Mouse (Mus musculus) thymus, adult 18-20 months (tissue): Measurements from ENCODE around the gene Slc7a11.

Experiments used
- DNase-seq, 2 experiments: peaks; one replicate each; pipeline ENCODE4 v3.0.0; 2022; ENCODE audit warnings: mixed read lengths in 2 of 2

Slc7a11 gene

GRCm38 (mm10) chr3:50304137-50304536 is 139.3 kb downstream of the Slc7a11 start:
- peak in 1 of 2 experiments; percentile 32 for DNase-seq

- DNase-seq = peak; percentile 16 to 53
These were observed 140.8 kb downstream of the Slc7a11 start for GRCm38 (mm10) chr3:50302648-50303047.

DNA sequence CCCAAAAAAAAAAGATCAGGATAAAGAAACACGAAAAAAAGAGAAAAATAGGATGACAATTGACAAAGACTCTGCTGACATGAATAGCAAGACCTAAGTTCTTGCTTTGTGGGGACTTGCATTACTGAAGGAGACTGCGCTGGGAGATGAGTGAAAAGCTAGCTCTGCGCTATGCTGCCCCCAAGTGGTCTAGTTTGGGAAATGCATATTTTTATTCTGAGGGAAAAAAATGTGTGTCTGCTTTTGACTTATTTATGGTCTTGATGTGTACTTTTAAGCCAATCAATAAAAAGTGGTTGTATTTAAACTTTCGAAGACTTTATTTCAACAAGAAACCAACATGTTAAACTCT is 142.5 kb downstream of the Slc7a11 start:
- DNase-seq = peak; percentile 18 to 42

DNA sequence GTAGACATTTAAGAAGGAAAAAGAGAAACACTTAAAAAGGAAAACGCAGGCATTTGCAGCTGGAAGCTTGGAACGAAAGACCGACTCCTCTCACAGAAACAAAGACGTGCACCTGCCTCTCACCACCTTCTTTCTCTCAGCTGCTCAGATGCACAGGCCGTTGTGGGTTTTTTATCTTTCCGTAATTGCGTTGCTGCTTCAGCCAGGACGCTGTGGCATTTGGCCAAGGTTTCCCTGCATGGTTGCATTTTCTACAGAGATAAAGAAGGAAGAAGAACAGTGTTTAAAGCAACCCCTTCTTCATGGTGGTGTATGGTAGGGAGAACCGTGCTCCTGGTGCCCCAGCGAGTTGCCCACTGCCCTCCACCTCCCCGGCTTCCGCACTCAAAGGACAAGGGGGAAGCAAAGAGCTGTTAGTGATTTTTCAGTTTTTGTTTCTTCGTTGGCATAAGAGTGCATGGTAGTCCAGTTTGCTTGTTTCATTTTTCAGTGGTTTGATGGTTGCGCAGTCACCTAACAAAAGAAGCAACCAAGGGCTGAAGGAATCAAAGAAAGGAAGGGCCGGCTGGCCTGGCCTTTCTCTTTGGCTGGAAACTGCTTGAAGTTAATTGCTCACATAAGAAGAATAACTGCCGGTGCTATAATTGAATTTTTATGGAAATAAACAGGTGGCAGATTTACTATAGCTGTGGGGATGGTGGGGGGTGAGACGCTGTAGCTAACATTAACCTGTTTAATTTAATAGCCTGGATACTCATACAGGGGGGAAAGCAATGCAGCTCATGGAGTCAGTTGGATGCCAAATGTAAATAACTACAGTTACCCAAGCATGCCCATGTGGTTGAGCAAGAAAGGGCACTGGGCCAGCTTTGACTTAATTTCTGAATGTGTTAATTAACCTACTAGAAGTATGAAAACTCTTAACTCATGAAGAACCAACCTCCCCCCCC is 143.1 kb downstream of the Slc7a11 start:
- DNase-seq = peak in 1 of 2 experiments; percentile 24

- DNase-seq = no peak
These were observed 144.9 kb downstream of the Slc7a11 start for GRCm38 (mm10) chr3:50298366-50298991.

GRCm38 (mm10) chr3:50296956-50297355 is 146.5 kb downstream of the Slc7a11 start:
- DNase-seq = no peak

DNA sequence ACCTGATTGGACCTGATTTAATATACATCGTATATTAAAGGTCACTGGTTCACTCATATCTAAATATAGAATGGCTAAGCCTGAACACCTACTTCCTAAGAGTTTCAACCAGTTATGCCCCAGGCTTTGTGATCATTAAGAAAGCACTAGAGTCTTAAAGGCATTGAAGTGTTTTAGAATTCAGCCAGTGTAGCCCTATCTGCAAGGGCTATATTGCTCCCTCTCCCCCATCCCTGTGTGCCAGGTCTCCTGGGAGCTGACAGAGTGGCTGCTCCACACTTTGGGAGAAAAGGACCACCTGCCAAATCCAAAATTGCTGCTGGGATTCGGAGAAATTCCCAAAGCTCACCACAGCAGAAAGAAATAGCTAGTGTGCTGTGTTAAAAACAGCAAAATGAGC is 168.4 kb downstream of the Slc7a11 start:
- DNase-seq = no peak

DNA sequence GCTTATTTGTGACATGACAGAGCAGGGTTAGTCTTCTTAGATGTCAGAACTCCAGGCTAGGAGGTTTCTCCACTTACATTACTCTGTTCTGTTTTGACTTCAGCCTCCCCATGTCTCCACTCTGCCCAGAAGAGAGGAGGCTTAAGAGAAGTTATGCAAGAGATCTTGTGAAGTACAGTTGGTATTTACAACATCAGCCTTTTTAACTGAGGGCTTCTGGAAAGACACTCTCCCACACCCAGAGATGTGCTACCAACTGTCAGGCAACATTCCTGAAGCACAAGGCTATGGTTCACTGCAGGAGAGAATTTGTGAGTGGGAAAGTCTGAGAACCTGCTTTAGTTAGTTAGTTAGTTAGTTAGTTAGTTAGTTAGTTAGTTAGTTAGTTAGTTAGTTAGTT is 171.2 kb downstream of the Slc7a11 start:
- DNase-seq = no peak

DNA sequence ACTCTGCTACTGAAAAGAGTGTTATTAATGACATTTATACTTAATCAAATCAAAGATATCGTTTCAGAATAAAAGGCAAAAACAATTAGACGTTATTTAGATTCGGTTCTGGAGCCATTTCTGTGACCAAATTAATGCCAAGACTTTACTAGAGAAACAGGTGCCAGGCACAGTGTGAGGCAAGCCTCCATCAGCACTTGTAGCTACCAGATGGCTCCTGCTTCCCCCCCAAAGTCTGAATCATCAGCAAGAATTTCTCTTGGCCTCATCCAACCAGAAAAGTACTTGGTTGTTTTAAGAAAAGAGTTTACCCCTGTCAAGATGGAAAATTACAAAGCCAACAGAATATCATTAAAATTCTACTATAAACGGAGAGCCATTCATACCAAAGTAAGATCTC is 173.7 kb downstream of the Slc7a11 start:
- no peak for DNase-seq

GRCm38 (mm10) chr3:50262547-50263087 is 180.8 kb downstream of the Slc7a11 start:
- no peak for DNase-seq

- DNase-seq = no peak
These were observed 181.3 kb downstream of the Slc7a11 start for GRCm38 (mm10) chr3:50262066-50262465.

DNA sequence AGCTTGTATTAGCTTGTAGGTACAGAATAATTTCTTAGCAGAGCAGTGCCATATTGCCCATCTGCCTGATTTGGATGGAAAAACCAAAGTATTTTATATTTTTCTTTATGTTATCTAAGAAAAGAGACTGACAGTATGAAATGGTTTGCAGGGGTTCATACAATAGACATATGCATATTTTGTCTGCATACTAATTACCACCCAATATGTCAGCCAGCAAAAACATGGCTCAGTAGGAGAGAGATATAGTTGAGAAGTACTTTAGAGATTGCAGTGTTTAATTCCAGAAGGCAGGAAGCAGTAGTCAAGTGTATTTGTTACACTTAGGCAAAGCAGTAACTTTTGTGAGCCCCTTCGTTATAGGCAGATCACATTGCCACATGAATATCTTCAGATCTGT is 182.7 kb downstream of the Slc7a11 start:
- DNase-seq = no peak

GRCm38 (mm10) chr3:50258852-50259251 is 184.6 kb downstream of the Slc7a11 start:
- DNase-seq = no peak

GRCm38 (mm10) chr3:50249598-50250300 is 193.7 kb downstream of the Slc7a11 start:
- no peak for DNase-seq

DNA sequence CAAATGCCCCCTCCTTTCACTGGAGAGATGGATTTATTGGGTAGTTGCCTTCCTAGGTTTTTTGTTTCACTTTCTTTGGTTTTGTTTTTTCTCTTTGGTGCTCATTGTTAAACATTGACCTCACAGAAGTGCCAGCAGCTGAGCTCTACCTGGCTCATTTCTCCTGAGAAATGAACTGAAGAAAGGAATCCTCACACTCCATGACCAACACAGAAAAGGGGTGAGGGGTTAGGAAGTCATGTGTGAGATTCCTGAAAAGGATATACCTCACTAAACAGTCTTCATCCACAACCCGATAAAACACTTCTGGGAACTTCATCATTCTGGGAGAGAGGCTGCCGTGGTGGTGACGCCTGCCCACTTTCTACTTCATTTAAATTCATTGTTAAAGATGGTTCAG is 207.4 kb downstream of the Slc7a11 start:
- DNase-seq = no peak

DNA sequence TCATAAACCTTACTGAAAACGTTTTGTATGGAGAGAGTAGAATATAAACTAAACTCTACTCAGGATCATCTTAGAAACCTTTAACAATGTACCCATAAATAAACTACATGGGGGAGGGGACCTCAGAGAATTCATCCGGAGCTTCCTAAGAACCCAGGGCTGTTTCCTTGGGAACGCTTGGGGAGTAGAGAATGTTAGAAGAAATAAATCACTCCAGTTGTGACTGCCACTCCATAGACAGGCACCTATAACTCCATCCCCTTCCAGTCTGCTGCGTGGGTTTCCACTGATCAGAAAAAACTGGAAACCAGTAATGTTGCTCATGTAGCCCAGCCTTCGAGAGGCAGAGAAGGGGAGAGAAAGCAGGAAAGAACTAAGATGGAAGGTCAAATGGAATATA is 210.3 kb downstream of the Slc7a11 start:
- no peak for DNase-seq

DNA sequence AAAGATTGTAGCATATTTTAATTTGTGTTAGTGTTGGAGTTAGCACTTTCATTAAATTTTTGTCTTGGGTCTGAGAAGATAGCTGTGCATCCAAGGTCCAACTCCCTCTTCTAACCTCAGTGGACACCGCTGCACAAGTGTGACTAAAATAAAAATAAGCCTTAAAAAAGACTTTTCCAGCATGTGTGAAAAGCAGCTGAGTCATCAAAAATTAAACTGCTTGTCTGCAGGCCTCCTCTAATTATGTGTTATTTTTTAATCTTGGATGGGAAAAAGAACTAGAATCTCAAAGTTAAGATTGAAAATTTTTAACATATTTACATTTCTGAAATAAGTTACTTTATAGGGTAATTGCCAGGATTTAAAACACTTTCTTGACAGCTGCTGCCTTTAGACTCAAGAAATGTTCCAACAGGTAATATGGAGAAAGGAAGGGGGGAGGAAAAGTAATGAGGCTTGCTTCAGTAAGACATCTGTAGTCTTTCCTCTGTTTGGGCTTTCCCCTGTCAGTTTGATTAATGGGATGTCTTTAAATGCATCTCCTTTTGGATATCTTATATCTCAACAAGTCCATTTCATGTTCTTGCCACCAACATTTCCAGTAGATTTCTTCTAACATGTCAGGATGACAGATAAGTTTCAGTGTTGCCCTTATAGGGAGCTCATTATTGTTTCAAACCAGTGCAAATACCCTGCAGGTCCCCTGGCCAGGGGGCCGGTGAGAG is 218.9 kb downstream of the Slc7a11 start:
- no peak for DNase-seq

DNA sequence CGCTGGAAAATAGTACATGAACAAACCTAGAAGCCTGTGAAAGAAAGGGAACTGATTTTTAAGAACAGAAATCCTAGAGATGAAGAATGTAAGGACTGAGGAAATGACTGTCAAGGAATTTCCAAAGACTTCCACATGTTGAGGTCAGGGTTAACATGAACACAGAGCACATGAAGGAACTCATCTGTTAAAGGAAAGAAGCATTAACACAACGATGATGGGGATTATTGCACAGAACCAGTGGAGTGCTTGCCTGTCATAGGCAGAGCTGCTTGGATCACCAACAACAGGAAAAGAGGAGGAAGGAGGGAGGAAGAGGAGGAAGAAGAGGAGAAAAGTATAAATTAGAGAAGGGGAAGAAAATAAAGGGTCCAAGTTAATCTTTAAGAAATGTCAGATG is 223.0 kb downstream of the Slc7a11 start:
- DNase-seq = no peak

- no peak for DNase-seq
These were observed 257.0 kb downstream of the Slc7a11 start for GRCm38 (mm10) chr3:50186369-50186768.

DNA sequence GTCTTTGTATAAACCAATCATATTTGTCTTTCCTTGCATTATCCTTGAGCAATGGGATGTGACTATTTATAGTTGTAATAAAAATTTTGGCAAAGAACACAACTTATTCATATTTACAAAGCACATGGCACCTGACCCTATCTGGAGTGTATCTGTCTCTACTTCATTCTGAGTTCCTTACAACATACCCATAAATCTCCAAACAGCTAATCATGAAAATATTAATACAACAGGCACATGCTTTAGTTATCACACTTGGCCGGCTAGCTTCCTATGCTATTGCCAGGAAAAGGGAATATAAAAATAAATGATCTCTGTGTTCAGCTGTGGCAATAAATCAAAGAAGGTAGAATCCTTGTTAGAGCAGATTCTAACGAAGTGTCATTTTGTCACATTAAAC is 257.5 kb downstream of the Slc7a11 start:
- DNase-seq = no peak

GRCm38 (mm10) chr3:50160756-50161155 is 282.7 kb downstream of the Slc7a11 start:
- no peak for DNase-seq

- DNase-seq = no peak
These were observed 299.3 kb downstream of the Slc7a11 start for GRCm38 (mm10) chr3:50144144-50144543.

DNA sequence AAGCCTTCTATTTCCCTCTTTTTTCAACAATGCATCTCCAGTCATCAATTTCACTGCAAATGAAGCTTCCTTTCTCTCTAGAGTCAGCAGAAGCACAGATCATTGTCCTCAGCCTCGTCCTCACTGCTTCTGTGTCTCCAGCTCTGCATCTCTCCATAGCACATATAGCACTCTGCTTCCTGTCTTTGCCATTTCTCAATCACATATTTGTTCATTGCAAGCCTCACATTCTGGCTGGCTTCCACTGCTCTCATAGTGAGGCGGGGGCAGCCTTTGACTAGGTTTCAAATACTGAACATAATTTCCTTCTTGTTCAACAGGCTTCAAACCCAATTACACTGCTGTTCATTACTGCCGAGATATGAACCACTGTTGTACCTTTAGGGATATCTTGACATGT is 305.1 kb downstream of the Slc7a11 start:
- no peak for DNase-seq
